Mouse (Mus musculus) brain, embryonic 14.5 days (tissue): Measurements from ENCODE around the gene Scfd2.

Experiments
- CTCF ChIP-seq: fragments of 200-500 bp; IDR thresholded peaks from 2 replicates; pipeline ENCODE4 v1.5.1; 2012; ENCODE audit warnings: inconsistent platforms, mild to moderate bottlenecking, moderate library complexity, borderline replicate concordance; ENCODE audit not compliant: insufficient read depth, insufficient read length; ENCODE audit errors: extremely low read depth
- POLR2A ChIP-seq: fragments of 200-500 bp; IDR thresholded peaks from 2 replicates; pipeline ENCODE4 v1.6.1; 2012; ENCODE audit warnings: mild to moderate bottlenecking, inconsistent platforms, borderline replicate concordance; ENCODE audit not compliant: poor library complexity, insufficient read depth, insufficient read length, severe bottlenecking; ENCODE audit errors: extremely low read depth

GRCm38 (mm10) chr5:74291575-74291974 is 240.0 kb downstream of the Scfd2 start:
- TF ChIP-seq CTCF (no peak), POLR2A (no peak)
